Mouse (Mus musculus) kidney, embryonic 15.5 days (tissue): Measurements from ENCODE around the gene Gfy. TPM values are rescaled to one million over a fixed set of nuclear protein-coding genes. Genes with fewer than 3 reads are reported as not detected.

ENCODE experiments used
- ATAC-seq: fragments of 200-750 bp; cut with Nextera tagmentation; replicated peaks from 2 replicates; pipeline ENCODE4 v1.8.0; 2017; ENCODE audit warnings: moderate TSS enrichment; ENCODE audit not compliant: low FRiP score
- H3K27ac ChIP-seq: fragments of 300-500 bp; sonication (generic); 2 replicates; pipeline ENCODE4 v1.5.1; 2015; ENCODE audit warnings: mild to moderate bottlenecking, inconsistent platforms
- H3K27me3 ChIP-seq: fragments of 300-500 bp; sonication (generic); 2 replicates; pipeline ENCODE4 v1.6.1; 2015; ENCODE audit warnings: inconsistent platforms
- H3K36me3 ChIP-seq: fragments of 300-500 bp; sonication (generic); 2 replicates; pipeline ENCODE4 v1.6.1; 2015; ENCODE audit warnings: inconsistent platforms
- H3K4me1 ChIP-seq: fragments of 300-500 bp; sonication (generic); 2 replicates; pipeline ENCODE4 v1.6.1; 2015; ENCODE audit warnings: inconsistent platforms
- H3K4me2 ChIP-seq: fragments of 300-500 bp; sonication (generic); 2 replicates; pipeline ENCODE4 v1.6.1; 2015; ENCODE audit warnings: moderate library complexity, mild to moderate bottlenecking, inconsistent platforms
- H3K4me3 ChIP-seq: fragments of 300-500 bp; sonication (generic); replicated peaks from 2 replicates; pipeline ENCODE4 v1.5.1; 2015; ENCODE audit warnings: mild to moderate bottlenecking, inconsistent platforms
- H3K9ac ChIP-seq: fragments of 300-500 bp; sonication (generic); 2 replicates; pipeline ENCODE4 v1.6.1; 2015; ENCODE audit warnings: mild to moderate bottlenecking, inconsistent platforms
- H3K9me3 ChIP-seq: fragments of 300-500 bp; sonication (generic); replicated peaks from 2 replicates; pipeline ENCODE4 v1.6.1; 2016; ENCODE audit warnings: inconsistent platforms
- WGBS: fragments of 180-500 bp; shearing (Covaris S2); methylation state at CpG from one replicate; pipeline ENCODE4 v1.1.7; 2015; ENCODE audit warnings: mixed read lengths; 5-methylcytosine and 5-hydroxymethylcytosine counted together
- polyA plus RNA-seq: library from polyadenylated mRNA; unstranded; fragments of >200 nt; fragmentation: Nextera tagmentation; extraction: Ambion mirVana; gene quantifications from 2 replicates; pipeline ENCODE4 v1.2.1, GENCODE M21; 2015

Gene Gfy
- polyA plus RNA-seq, 1 experiment from 2014 or later: not detected

DNA sequence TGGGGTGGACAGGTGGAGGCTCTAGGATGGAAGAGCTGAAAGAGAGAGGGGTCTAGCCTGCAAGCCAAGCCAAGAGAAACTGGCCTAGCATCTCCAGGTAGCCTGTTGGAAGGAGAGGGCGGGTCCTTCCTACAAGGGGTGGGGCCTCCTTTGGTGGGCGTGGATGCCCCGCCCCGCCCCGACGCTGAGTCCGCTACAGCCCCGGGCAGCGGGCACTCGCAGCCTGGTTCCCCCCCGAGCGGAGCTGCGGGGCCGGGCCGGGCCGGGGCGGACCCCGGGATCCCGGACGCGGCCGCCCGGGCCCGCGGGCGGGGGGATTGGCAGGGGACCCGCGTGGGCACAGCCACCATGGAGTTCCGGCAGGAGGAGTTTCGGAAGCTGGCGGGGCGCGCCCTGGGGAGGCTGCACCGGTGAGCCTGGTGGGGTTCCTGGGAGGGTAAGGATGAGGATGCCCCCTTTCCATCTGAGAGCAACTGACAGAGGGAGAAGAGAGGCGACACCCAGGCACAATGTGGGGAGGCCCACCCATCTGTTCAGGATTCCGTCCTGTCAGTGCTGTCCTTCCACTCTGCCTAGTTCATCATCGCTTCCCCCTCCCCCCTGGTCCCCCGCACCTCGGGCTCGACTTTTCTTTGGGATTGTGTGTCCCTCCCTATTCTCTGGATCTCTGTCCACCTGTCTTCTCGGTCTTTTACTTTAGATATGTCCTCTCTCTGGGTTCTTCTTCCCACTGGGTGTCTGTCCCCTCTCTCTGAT lies 15.5 kb downstream of the Gfy start, which contains the start of gene Slc17a7:
TSS of gene Slc17a7 (plus strand) at position 215 of the 756 bp plus-strand sequence.
- H3K4me3 ChIP-seq: peak within 1 kb of the TSS; percentile 54
- WGBS: under 1% methylated on average over 40 of the region's 41 CpGs
- H3K27me3 ChIP-seq: peaks cover 67% of the 10 kb centered on the region
- peaks cover 21% of the 10 kb centered on the region for H3K36me3 ChIP-seq
- H3K9ac ChIP-seq: peak within 1 kb of the TSS; percentile 51
- H3K4me2 ChIP-seq: peak within 1 kb of the TSS; percentile 91
- H3K9me3 ChIP-seq: peaks cover 2% of the 10 kb centered on the region; the same call in 1 of the 2 replicates
- H3K27ac ChIP-seq: no peak within 1 kb of the TSS
- ATAC-seq: peak; percentile 14; the same call in 1 of the 2 replicates
- peaks cover 30% of the 10 kb centered on the region for H3K4me1 ChIP-seq

DNA sequence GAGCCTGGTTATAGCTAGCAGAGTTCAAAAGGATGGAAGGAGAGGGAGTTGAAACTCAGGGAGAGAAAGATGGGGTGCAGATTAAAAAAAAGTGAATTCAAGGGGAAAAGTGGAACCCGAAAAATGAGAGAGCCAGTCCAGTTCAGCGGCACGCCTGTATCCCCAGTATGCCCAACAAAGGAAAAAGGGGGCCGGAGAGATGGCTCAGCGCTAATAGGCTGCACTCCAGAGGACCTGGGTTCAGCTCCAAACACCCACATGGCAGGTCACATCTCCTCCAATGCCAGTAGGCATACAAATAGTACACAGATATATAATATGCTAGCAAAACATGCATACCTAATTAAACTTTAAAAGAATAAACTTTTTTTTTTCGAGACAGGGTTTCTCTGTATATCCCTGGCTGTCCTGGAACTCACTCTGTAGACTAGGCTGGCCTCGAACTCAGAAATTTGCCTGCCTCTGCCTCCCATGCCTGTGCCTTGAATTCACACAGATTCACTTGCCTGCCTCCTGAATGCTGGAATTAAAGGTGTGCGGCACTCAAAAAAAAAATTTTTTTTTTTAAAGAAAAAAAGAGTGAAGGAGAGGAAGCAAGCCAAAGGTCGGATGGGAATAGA lies 16.3 kb downstream of the Gfy start:
- H3K27me3 ChIP-seq: peaks cover 59% of the 10 kb centered on the region

GRCm38 (mm10) chr7:45162551-45162950 lies 16.8 kb downstream of the Gfy start:
- Histone ChIP-seq H3K27me3 (peaks cover 53% of the 10 kb centered on the region), H3K9me3 (no peaks in the 10 kb centered on the region), H3K4me2 (peak overlapping the region; percentile 91), H3K4me3 (peak overlapping the region; percentile 50), H3K9ac (peak overlapping the region; percentile 43; the same call in 1 of the 2 replicates), H3K4me1 (peaks cover 19% of the 10 kb centered on the region), H3K27ac (no peak overlapping the region), H3K36me3 (peaks cover 35% of the 10 kb centered on the region)
- no peak; the same call in 1 of the 2 replicates for ATAC-seq
- WGBS: 25% methylated on average over 6 of the region's 6 CpGs

More for the DNA sequence above, 16.3 kb downstream of the Gfy start:
- no peak overlapping the region for H3K9ac ChIP-seq
- peak overlapping the region; percentile 91; the same call in 1 of the 2 replicates for H3K4me2 ChIP-seq
- peaks cover 29% of the 10 kb centered on the region for H3K36me3 ChIP-seq
- no peak overlapping the region for H3K27ac ChIP-seq
- peaks cover 22% of the 10 kb centered on the region for H3K4me1 ChIP-seq
- H3K4me3 ChIP-seq: peak overlapping the region; percentile 54; the same call in 1 of the 2 replicates
- no peak for ATAC-seq
- H3K9me3 ChIP-seq: no peaks in the 10 kb centered on the region
- WGBS: 73% methylated on average over 9 of the region's 9 CpGs

GRCm38 (mm10) chr7:45161612-45162473 lies 17.5 kb downstream of the Gfy start:
- peak overlapping the region; percentile 43 for H3K9ac ChIP-seq
- WGBS: 3% methylated on average over 35 of the region's 35 CpGs
- H3K4me1 ChIP-seq: peaks cover 19% of the 10 kb centered on the region
- H3K9me3 ChIP-seq: no peaks in the 10 kb centered on the region
- peak overlapping the region; percentile 91 for H3K4me2 ChIP-seq
- H3K27ac ChIP-seq: 0 out of 2 replicates have a peak overlapping the region, but pooled peaks have one; percentile 54
- H3K27me3 ChIP-seq: peaks cover 46% of the 10 kb centered on the region
- H3K4me3 ChIP-seq: peak overlapping the region; percentile 50
- peak; percentile 87 for ATAC-seq
- peaks cover 38% of the 10 kb centered on the region for H3K36me3 ChIP-seq

GRCm38 (mm10) chr7:45160866-45161265 lies 18.5 kb downstream of the Gfy start:
- Histone ChIP-seq H3K9ac (no peak overlapping the region), H3K4me2 (no peak overlapping the region), H3K4me3 (no peak overlapping the region), H3K27me3 (peaks cover 36% of the 10 kb centered on the region), H3K9me3 (no peaks in the 10 kb centered on the region), H3K27ac (no peak overlapping the region), H3K36me3 (peaks cover 46% of the 10 kb centered on the region), H3K4me1 (peaks cover 19% of the 10 kb centered on the region)
- 91% methylated on average over 3 of the region's 3 CpGs for WGBS
- ATAC-seq: no peak

DNA sequence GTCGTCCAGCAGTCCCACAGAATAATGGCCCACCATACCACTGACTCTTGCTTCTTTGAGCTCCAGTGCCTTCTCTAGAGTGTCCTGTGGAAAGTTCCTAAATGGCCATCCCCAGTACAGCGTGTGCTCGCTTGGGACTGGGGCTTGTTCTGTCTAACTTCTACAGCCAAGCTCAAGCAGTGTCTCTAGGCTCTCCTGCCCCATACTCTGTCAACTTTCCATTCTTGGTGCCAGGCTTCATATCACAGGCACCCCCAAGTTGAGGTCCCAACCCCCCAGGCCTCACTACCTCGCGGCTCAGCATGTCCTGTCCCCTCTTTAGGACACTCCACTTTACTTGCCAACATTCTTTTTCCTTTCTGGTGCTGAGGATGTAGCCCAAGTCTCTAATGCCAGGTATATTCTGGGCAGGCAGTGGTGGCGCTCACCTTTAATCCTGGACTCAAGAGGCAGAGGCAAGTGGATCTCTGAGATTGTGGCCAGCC lies 19.0 kb downstream of the Gfy start:
- peaks cover 31% of the 10 kb centered on the region for H3K27me3 ChIP-seq
- no peaks in the 10 kb centered on the region for H3K9me3 ChIP-seq
- WGBS: 91% methylated on average over 6 of the region's 6 CpGs
- no peak overlapping the region for H3K4me3 ChIP-seq
- peaks cover 46% of the 10 kb centered on the region for H3K36me3 ChIP-seq
- peaks cover 22% of the 10 kb centered on the region for H3K4me1 ChIP-seq
- no peak overlapping the region for H3K27ac ChIP-seq
- H3K4me2 ChIP-seq: no peak overlapping the region
- no peak for ATAC-seq
- no peak overlapping the region for H3K9ac ChIP-seq

DNA sequence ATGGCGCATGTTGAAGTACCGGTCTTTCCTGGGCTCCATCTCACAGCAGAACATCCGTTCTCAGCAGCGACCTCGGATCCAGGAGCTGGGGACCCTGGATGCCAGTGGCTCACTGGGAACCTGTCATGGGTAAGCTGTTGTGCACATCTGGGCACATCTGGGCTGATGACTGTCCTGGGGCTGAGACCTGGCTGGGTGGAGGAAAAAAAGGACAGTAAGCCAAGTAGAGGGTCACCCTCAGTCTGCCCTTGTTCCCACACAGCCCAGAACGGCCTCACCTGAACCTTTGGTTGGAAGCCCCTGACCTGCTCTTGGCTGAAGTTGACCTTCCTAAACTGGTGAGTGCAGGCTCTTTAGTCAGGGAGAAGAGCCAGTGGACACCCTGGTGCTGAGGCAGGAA lies 20.4 kb downstream of the Gfy start:
- Histone ChIP-seq H3K36me3 (peaks cover 46% of the 10 kb centered on the region), H3K4me3 (no peak overlapping the region), H3K9ac (no peak overlapping the region), H3K27me3 (peaks cover 18% of the 10 kb centered on the region), H3K4me2 (no peak overlapping the region), H3K27ac (no peak overlapping the region), H3K4me1 (peaks cover 27% of the 10 kb centered on the region), H3K9me3 (no peaks in the 10 kb centered on the region)
- 90% methylated on average over 6 of the region's 6 CpGs for WGBS
- ATAC-seq: no peak

- H3K4me3 ChIP-seq: no peak overlapping the region
- H3K36me3 ChIP-seq: peaks cover 46% of the 10 kb centered on the region
- WGBS: 80% methylated on average over 14 of the region's 14 CpGs
- H3K4me2 ChIP-seq: no peak overlapping the region
- ATAC-seq: no peak
- H3K27me3 ChIP-seq: peaks cover 2% of the 10 kb centered on the region
- peaks cover 24% of the 10 kb centered on the region for H3K4me1 ChIP-seq
- H3K9me3 ChIP-seq: no peaks in the 10 kb centered on the region
- no peak overlapping the region for H3K9ac ChIP-seq
- H3K27ac ChIP-seq: no peak overlapping the region
These were observed 21.9 kb downstream of the Gfy start for GRCm38 (mm10) chr7:45157459-45157858.

DNA sequence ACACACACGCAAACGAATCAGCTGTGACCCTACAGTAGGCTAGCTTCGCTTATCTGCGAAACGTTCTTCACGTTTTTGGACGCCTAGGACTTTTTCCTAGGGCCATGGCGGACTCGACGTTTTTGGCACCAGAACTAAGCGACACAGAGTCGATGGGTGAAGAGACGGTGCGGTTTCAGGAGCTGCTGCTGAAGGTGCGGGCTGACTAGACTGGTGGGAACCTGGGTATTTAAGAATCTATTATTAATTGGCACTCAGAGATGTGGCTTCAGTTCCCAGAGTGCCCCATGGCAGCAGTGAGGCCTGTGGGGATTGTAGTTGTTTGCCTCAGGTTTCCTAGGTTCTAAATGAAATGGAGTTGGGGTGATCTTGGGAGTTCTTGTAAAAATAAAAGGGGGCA lies 23.2 kb downstream of the Gfy start:
- no peak for ATAC-seq
- WGBS: 94% methylated on average over 15 of the region's 15 CpGs

DNA sequence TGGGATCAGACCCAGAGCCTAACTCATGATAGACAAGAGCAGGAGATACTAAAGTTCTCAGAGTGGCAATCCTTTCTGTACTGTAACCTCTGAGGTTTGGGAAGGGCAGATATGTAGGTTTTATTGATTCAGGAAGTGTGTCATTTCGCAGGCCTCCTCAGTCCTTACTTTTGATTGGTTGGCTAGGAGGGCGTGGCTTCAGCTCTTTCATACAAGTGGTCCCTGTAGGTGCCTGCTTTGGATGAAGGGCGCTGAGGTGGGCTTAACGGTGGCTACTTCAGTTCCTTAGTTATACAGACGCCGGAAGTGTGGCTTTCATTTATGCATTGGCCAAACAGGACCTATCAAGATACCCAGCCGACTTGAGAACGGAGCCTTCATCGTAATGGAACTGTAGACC lies 23.8 kb downstream of the Gfy start:
- H3K4me3 ChIP-seq: peak overlapping the region; percentile 63; the same call in 1 of the 2 replicates
- WGBS: 86% methylated on average over 9 of the region's 9 CpGs
- H3K9me3 ChIP-seq: no peaks in the 10 kb centered on the region
- H3K27me3 ChIP-seq: no peaks in the 10 kb centered on the region
- H3K4me1 ChIP-seq: peaks cover 31% of the 10 kb centered on the region
- peak overlapping the region; percentile 74 for H3K4me2 ChIP-seq
- H3K27ac ChIP-seq: 0 out of 2 replicates have a peak overlapping the region, but pooled peaks have one; percentile 97
- 0 out of 2 replicates have a peak overlapping the region, but pooled peaks have one; percentile 3 for H3K9ac ChIP-seq
- ATAC-seq: no peak
- peaks cover 42% of the 10 kb centered on the region for H3K36me3 ChIP-seq

More for the DNA sequence above, 23.2 kb downstream of the Gfy start:
- no peak overlapping the region for H3K9ac ChIP-seq
- H3K27ac ChIP-seq: no peak overlapping the region
- H3K27me3 ChIP-seq: no peaks in the 10 kb centered on the region
- peaks cover 46% of the 10 kb centered on the region for H3K36me3 ChIP-seq
- H3K4me1 ChIP-seq: peaks cover 27% of the 10 kb centered on the region
- no peak overlapping the region for H3K4me2 ChIP-seq
- no peaks in the 10 kb centered on the region for H3K9me3 ChIP-seq
- no peak overlapping the region for H3K4me3 ChIP-seq

GRCm38 (mm10) chr7:45154993-45155514 lies 24.3 kb downstream of the Gfy start:
- Histone ChIP-seq H3K27me3 (no peaks in the 10 kb centered on the region), H3K9me3 (no peaks in the 10 kb centered on the region), H3K4me3 (peak overlapping the region; percentile 63), H3K4me1 (peaks cover 37% of the 10 kb centered on the region), H3K4me2 (peak overlapping the region; percentile 74), H3K9ac (0 out of 2 replicates have a peak overlapping the region, but pooled peaks have one; percentile 3), H3K36me3 (peaks cover 36% of the 10 kb centered on the region), H3K27ac (peak overlapping the region; percentile 97)
- no peak for ATAC-seq
- WGBS: 79% methylated on average over 12 of the region's 12 CpGs
